Mouse (Mus musculus) urinary bladder, postnatal 14 days (tissue): Measurements from ENCODE around the gene Sertad3.

Experiments used
- DNase-seq: peaks from one replicate; pipeline ENCODE4 v3.0.0; 2021; ENCODE audit warnings: low spot score

Gene Sertad3

GRCm38 (mm10) chr7:27473156-27473834 lies at the start of gene Sertad3:
Gene Sertad3 (plus strand): TSS chr7:27473768.
- DNase-seq: peak; percentile 100

GRCm38 (mm10) chr7:27427387-27427786 lies 46.2 kb upstream of the Sertad3 start:
- DNase-seq: no peak

- DNase-seq: no peak
These were observed 45.6 kb upstream of the Sertad3 start for GRCm38 (mm10) chr7:27428002-27428401.

GRCm38 (mm10) chr7:27429135-27429534 lies 44.4 kb upstream of the Sertad3 start:
- DNase-seq: no peak

- no peak for DNase-seq
These were observed 40.2 kb upstream of the Sertad3 start for GRCm38 (mm10) chr7:27433349-27433748.

GRCm38 (mm10) chr7:27433794-27434193 lies 39.8 kb upstream of the Sertad3 start:
- DNase-seq: no peak

- DNase-seq: no peak
These were observed 36.0 kb upstream of the Sertad3 start for GRCm38 (mm10) chr7:27437544-27437943.

GRCm38 (mm10) chr7:27440014-27440413 lies 33.6 kb upstream of the Sertad3 start:
- DNase-seq: no peak

- DNase-seq: no peak
These were observed 27.5 kb upstream of the Sertad3 start for GRCm38 (mm10) chr7:27446051-27446450.

GRCm38 (mm10) chr7:27446521-27447418 lies 26.8 kb upstream of the Sertad3 start:
- DNase-seq: no peak

GRCm38 (mm10) chr7:27447419-27448286 lies 25.9 kb upstream of the Sertad3 start, which contains the start of the genes Sptbn4 and Blvrb:
Gene Sptbn4 (minus strand): TSS chr7:27447686.
Gene Blvrb (plus strand): TSS chr7:27447978.
- peak; percentile 99 for DNase-seq

GRCm38 (mm10) chr7:27448421-27449206 lies 25.0 kb upstream of the Sertad3 start:
- no peak for DNase-seq

GRCm38 (mm10) chr7:27449256-27449862 lies 24.2 kb upstream of the Sertad3 start:
- peak; percentile 83 for DNase-seq

GRCm38 (mm10) chr7:27451359-27451758 lies 22.2 kb upstream of the Sertad3 start:
- no peak for DNase-seq

- no peak for DNase-seq
These were observed 21.3 kb upstream of the Sertad3 start for GRCm38 (mm10) chr7:27452206-27452770.

GRCm38 (mm10) chr7:27454461-27455121 lies 19.0 kb upstream of the Sertad3 start:
- no peak for DNase-seq

GRCm38 (mm10) chr7:27455273-27455672 lies 18.3 kb upstream of the Sertad3 start:
- DNase-seq: no peak

GRCm38 (mm10) chr7:27458614-27459013 lies 15.0 kb upstream of the Sertad3 start:
- no peak for DNase-seq

- no peak for DNase-seq
These were observed 13.9 kb upstream of the Sertad3 start for GRCm38 (mm10) chr7:27459640-27460039.

- no peak for DNase-seq
These were observed 13.1 kb upstream of the Sertad3 start for GRCm38 (mm10) chr7:27460477-27460876.
